Mouse (Mus musculus): ENCODE measurements around the gene Jkamp. TPM values are rescaled to one million over a fixed set of nuclear protein-coding genes. Genes with fewer than 3 reads are reported as not detected.
"Not testable (repeated sequence)": the region's sequence is repeated elsewhere in the genome, so short reads cannot be mapped to it uniquely, and the experiment has no call there.

The Jkamp gene
- not detected in 2 replicates for polyA plus RNA-seq (2012; ENCODE audit: insufficient read depth, insufficient read length, low replicate concordance, missing spikeins)

DNA sequence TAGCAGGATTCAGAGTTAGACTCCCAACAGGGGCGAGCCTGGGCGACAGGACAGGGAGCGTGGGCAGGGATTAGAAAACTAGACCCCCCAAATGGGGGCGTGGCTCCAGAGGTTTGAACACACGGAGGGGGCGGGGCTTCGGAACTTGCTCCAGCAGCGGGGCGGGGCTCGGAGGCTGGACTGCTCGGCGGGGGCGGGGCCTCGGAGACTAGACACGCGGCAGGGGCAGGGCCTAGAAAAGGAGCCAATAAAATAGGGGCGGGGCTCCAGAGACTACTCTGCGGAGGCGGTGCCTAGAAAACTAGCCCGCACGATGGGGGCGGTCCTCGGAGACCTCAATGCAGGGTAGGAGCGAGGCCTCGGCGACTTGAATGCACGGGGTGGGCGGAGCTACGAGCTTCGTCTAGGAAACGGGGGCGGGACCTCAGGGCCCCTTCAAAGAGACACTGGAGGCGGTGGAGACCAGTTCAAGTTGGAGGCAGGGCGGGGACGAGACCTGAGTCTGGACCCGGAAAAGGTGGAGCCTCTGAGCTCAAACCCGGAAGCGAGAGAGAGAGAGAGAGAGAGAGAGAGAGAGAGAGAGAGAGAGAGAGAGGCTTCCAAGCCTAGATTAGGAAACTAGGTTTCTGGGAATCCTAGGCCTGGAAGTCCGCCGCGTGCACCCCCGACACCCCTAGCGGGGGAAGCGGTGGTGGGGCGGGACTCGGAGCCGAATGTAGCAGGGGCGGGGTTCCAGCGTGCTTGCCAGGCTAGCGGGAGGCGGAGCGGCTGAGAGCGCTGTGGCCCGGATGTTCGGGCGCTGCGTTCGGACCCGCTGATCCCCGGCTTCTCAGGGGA, at the start of gene Jkamp, which contains the start of gene L3hypdh:
Gene Jkamp, plus strand, starts transcription at position 261 of the 837 bp plus-strand sequence.
Gene L3hypdh, minus strand, starts transcription at position 111 of the 837 bp plus-strand sequence.
- TF ChIP-seq CTCF (IDR thresholded peaks at IDR 0.05; ENCODE audit: insufficient read depth, low read depth, low read length) = no peak
- TF ChIP-seq POLR2A (IDR thresholded peaks at IDR 0.05; ENCODE audit: insufficient read depth, low read depth, low read length) = peak; percentile 62; the same call in 1 of the 2 replicates
- 1% methylated on average over 60 of the region's 60 CpGs for WGBS
- H3K4me1 ChIP-seq (ENCODE audit: control insufficient read depth, insufficient read depth, low read length) = peaks cover 9% of the 10 kb centered on the region
- H3K27ac ChIP-seq (ENCODE audit: insufficient read depth, low read depth, low read length) = peak within 1 kb of the TSS; percentile 86
- H3K4me3 ChIP-seq (ENCODE audit: insufficient read depth, low read depth, low read length) = peak within 1 kb of the TSS; percentile 87

DNA sequence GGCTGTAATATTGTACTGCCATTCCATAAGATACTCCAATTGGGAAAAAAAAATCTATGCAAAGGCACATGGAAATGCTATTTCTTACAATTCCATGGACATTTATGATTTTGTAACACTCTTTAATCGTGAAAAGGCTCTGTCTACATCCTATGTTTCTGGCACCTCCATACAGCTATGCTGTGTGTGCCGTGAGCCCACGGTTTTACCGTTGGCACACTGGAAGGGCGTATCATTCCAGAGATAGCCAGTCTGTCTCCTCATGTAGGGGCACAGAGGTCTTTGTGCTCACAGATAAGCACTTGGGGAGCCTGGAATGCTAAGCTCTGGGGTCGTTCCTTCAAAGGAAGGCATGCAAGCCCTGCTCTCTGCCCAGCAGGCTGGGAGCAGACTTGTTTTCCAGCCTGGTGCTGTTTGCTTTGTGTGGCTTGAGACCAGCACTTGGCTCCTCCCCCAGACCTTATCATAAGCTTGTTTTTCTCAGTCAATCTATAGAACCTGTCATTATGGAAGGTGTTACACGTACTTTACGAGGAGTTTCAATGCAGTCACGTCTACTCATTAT, 49.2 kb upstream of the Jkamp start:
- no peak overlapping the region for H3K27ac ChIP-seq (ENCODE audit: insufficient read depth, low read depth, low read length)
- no peak for TF ChIP-seq POLR2A (IDR thresholded peaks at IDR 0.05; ENCODE audit: insufficient read depth, low read depth, low read length)
- no peak for TF ChIP-seq CTCF (IDR thresholded peaks at IDR 0.05; ENCODE audit: insufficient read depth, low read depth, low read length)
- H3K4me1 ChIP-seq (ENCODE audit: control insufficient read depth, insufficient read depth, low read length) = no peaks in the 10 kb centered on the region
- WGBS = 81% methylated on average over 9 of the region's 9 CpGs
- no peak overlapping the region for H3K4me3 ChIP-seq (ENCODE audit: insufficient read depth, low read depth, low read length)

DNA sequence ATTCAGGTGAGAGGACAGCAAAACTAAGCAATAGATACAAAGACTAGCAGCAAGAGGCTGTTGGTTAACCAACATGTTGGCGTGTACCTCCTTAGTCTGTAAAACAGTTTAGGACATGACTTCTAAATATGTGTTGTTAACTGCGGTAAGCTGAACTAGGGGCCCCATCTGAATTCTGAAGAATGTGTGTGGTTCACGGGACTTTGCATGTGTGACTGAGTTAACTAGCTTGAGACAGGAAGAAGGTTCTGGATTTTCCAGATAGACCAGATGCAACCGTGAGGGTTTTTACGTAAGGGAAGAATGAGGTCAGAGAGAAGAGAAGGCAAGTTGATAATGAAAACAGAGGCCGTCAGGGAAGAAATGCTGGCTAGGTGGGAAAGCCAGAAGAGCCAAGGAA, 48.3 kb upstream of the Jkamp start:
- H3K4me3 ChIP-seq (ENCODE audit: insufficient read depth, low read depth, low read length) = no peak overlapping the region
- no peak for TF ChIP-seq POLR2A (IDR thresholded peaks at IDR 0.05; ENCODE audit: insufficient read depth, low read depth, low read length)
- no peak for TF ChIP-seq CTCF (IDR thresholded peaks at IDR 0.05; ENCODE audit: insufficient read depth, low read depth, low read length)
- no peak overlapping the region for H3K27ac ChIP-seq (ENCODE audit: insufficient read depth, low read depth, low read length)
- no peaks in the 10 kb centered on the region for H3K4me1 ChIP-seq (ENCODE audit: control insufficient read depth, insufficient read depth, low read length)
- 94% methylated on average over 6 of the region's 6 CpGs for WGBS

DNA sequence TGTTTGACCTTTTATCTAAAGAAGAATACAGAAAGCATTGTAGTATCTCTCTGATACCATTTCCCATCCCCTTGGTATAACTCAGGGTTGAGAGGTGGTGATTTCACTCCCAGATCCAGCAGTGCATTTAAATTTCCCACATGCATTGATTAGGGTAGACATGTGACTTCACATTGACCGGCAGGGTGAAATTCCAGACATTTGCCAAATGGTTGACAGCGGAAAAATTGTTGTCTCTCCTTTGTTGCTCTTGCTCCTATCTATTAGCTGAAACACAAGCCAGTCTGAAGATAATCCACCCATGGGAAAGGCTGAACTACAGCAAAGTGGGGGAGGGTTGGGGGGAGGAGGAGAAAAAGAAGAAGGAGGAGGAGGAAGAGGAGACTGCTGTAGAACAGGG, 46.5 kb upstream of the Jkamp start:
- no peak for TF ChIP-seq CTCF (IDR thresholded peaks at IDR 0.05; ENCODE audit: insufficient read depth, low read depth, low read length)
- TF ChIP-seq POLR2A (IDR thresholded peaks at IDR 0.05; ENCODE audit: insufficient read depth, low read depth, low read length) = no peak
- Histone ChIP-seq H3K4me1 (ENCODE audit: control insufficient read depth, insufficient read depth, low read length) (no peaks in the 10 kb centered on the region), H3K4me3 (ENCODE audit: insufficient read depth, low read depth, low read length) (no peak overlapping the region), H3K27ac (ENCODE audit: insufficient read depth, low read depth, low read length) (no peak overlapping the region)
- 67% methylated on average over 2 of the region's 2 CpGs for WGBS

DNA sequence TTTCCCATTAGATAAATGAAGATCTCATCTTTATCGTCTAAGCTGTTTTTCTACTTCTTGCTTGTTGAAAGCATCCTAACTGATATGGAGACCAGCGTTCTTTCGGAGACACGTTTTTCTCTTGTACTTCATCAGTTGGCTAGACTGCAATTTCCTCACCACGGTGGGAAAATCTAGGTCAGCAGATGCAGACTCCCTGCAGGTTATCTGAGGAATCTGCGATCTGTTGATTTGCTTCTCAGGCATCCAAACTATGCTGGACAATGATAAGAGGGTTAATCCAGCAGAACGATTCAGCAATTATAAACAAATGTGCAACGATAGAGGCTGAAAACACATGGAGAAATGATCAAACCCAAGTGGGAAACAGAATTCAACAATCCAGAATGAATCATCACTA, 45.9 kb upstream of the Jkamp start:
- Histone ChIP-seq H3K27ac (ENCODE audit: insufficient read depth, low read depth, low read length) (no peak overlapping the region), H3K4me3 (ENCODE audit: insufficient read depth, low read depth, low read length) (no peak overlapping the region), H3K4me1 (ENCODE audit: control insufficient read depth, insufficient read depth, low read length) (no peaks in the 10 kb centered on the region)
- 63% methylated on average over 8 of the region's 8 CpGs for WGBS
- TF ChIP-seq CTCF (IDR thresholded peaks at IDR 0.05; ENCODE audit: insufficient read depth, low read depth, low read length) (no peak), POLR2A (IDR thresholded peaks at IDR 0.05; ENCODE audit: insufficient read depth, low read depth, low read length) (no peak)

DNA sequence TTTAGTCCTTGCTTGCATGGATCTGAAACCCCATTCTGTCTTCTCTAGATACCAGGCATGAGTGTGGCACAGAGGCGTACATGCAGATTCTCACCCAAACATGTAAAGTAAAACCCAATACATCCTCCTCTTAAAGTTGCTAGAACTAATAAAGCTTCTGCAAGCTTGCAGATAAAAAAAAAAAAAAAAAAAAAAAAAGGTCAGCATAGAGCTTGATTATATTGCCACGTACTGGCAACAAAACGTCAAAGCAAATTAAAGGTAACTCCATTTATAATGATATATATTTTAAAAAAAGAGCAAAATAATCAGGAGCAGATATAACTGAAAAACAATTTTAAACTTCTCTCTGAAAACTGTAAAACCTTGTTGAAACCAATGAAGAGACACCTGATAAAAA, 44.2 kb upstream of the Jkamp start:
- H3K4me1 ChIP-seq (ENCODE audit: control insufficient read depth, insufficient read depth, low read length) = no peaks in the 10 kb centered on the region
- H3K4me3 ChIP-seq (ENCODE audit: insufficient read depth, low read depth, low read length) = no peak overlapping the region
- no peak overlapping the region for H3K27ac ChIP-seq (ENCODE audit: insufficient read depth, low read depth, low read length)
- 97% methylated on average over 3 of the region's 3 CpGs for WGBS
- TF ChIP-seq POLR2A (IDR thresholded peaks at IDR 0.05; ENCODE audit: insufficient read depth, low read depth, low read length) (no peak), CTCF (IDR thresholded peaks at IDR 0.05; ENCODE audit: insufficient read depth, low read depth, low read length) (no peak)

DNA sequence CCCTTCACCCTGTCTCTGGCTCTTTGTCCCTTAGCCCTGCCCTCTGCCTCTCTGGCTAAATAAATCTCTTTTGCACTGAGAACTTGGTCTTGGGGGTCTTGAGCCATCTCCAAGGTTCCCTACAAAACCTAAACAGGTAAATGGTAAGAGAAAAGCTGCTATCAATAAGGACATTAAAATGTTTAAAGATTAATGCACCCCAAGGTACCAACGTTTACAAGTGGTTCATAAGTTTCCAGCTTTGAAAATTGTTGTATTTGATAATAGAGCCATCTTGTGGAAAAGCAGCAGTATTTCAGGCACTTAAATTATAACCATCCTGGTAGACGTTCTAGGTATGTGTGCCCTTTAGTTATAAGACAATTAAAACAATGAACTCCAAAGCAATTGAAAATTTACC, 37.9 kb upstream of the Jkamp start:
- TF ChIP-seq POLR2A (IDR thresholded peaks at IDR 0.05; ENCODE audit: insufficient read depth, low read depth, low read length) = no peak
- TF ChIP-seq CTCF (IDR thresholded peaks at IDR 0.05; ENCODE audit: insufficient read depth, low read depth, low read length) = no peak
- WGBS = 0% methylated on average over 2 of the region's 2 CpGs
- no peak overlapping the region for H3K27ac ChIP-seq (ENCODE audit: insufficient read depth, low read depth, low read length)

DNA sequence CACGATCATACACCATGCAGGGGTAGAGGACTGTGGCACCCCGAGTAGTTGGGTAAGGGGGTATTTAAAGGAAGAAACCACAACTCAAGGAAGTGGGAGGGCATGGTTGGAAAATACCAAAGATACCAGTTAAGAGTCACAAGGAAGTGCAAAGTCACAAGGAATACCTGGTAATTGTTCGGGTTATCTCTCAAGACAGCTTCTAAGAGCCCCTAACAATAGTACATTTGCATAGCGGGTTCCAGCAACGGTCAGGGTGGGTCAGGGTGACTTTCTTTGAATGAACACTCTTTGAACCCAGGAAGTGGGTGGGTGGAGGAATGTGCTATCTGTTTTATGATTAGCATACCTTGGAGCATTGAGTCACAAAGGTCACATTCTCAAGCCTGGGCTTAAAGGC, 35.2 kb upstream of the Jkamp start:
- H3K4me3 ChIP-seq (ENCODE audit: insufficient read depth, low read depth, low read length); H3K27ac ChIP-seq (ENCODE audit: insufficient read depth, low read depth, low read length); H3K4me1 ChIP-seq (ENCODE audit: control insufficient read depth, insufficient read depth, low read length): not testable (repeated sequence)
- 94% methylated on average over 5 of the region's 5 CpGs for WGBS

More for the DNA sequence above, 37.9 kb upstream of the Jkamp start:
- no peak overlapping the region for H3K4me3 ChIP-seq (ENCODE audit: insufficient read depth, low read depth, low read length)
- no peaks in the 10 kb centered on the region for H3K4me1 ChIP-seq (ENCODE audit: control insufficient read depth, insufficient read depth, low read length)

DNA sequence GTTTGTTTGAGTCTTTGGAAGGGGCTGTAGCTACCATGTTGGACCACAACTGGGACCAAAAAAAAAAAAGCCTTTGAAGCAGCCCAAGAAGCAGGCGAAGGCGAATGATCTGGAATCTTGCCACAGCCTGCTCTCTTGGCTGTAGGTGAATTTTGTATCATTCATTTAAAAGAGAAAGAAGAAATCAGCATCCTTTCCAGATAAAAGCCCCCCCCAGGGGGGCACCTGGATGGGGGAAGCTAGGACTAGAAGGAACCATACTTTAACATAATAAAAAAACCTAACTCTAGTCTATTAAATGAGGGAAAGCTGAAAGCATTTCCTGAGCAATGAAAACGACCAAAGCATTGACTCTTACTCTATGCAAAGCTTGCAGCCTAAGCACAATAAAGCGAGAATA, 34.6 kb upstream of the Jkamp start:
- no peaks in the 10 kb centered on the region for H3K4me1 ChIP-seq (ENCODE audit: control insufficient read depth, insufficient read depth, low read length)
- H3K27ac ChIP-seq (ENCODE audit: insufficient read depth, low read depth, low read length) = no peak overlapping the region
- no peak for TF ChIP-seq POLR2A (IDR thresholded peaks at IDR 0.05; ENCODE audit: insufficient read depth, low read depth, low read length)
- TF ChIP-seq CTCF (IDR thresholded peaks at IDR 0.05; ENCODE audit: insufficient read depth, low read depth, low read length) = no peak
- 82% methylated on average over 4 of the region's 4 CpGs for WGBS
- H3K4me3 ChIP-seq (ENCODE audit: insufficient read depth, low read depth, low read length) = no peak overlapping the region

Measured in olfactory bulb, adult 2 months (tissue).